Mouse (Mus musculus) testis, adult 2 months (tissue): ENCODE measurements around the gene Smarce1.

Experiments
- CTCF ChIP-seq: fragments of 200-500 bp; IDR thresholded peaks from 2 replicates; pipeline ENCODE4 v1.5.1; 2012; ENCODE audit warnings: low read depth, mild to moderate bottlenecking, inconsistent platforms, low read length, moderate library complexity; ENCODE audit not compliant: control insufficient read depth, insufficient read depth, insufficient replicate concordance
- POLR2A ChIP-seq: fragments of 200-500 bp; IDR thresholded peaks from 2 replicates; pipeline ENCODE4 v1.6.1; 2012; ENCODE audit warnings: low read depth, mild to moderate bottlenecking, inconsistent platforms, low read length, moderate library complexity; ENCODE audit not compliant: control insufficient read depth

DNA sequence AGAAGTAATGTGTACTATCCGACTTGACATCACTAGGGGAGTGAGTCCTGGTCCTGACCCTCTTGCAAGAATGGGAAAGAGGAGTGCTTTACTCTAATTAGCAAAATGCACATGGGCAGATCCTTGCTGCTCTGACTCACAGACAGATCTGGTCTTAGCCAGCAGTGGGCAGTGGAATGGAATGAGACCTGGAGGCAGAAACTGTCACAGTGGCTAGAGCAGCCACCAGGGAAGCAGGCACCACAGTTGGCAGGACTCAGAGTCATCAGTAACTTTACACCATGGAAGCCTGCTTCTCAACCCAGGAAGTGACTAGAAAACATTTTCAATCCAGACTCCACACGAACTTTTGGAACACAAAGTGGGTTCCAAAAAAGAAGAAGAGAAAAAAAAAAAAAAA, 9.0 kb downstream of the Smarce1 start:
- TF ChIP-seq POLR2A: no peak
- no peak for TF ChIP-seq CTCF
